Mouse (Mus musculus) leukemia stem cell, adult 10-12 weeks (primary cell): ENCODE results near the gene Vmn1r194. TPM values are rescaled to one million over a fixed set of nuclear protein-coding genes. Genes with fewer than 3 reads are reported as not detected.

ENCODE experiments used
- polyA plus RNA-seq: library from polyadenylated mRNA; stranded (reverse); fragments of >175 nt; gene quantifications from 2 replicates; pipeline ENCODE4 v1.2.3, GENCODE M21; 2012; ENCODE audit warnings: low replicate concordance

Gene Vmn1r194
- polyA plus RNA-seq: not detected in 2 replicates

GRCm38 (mm10) chr13:22243915-22244314 lies at the start of gene Vmn1r194:
Gene Vmn1r194 (plus strand): TSS chr13:22244215.

GRCm38 (mm10) chr13:22223060-22223459 lies 21.0 kb upstream of the Vmn1r194 start, which contains the start of gene Vmn1r193:
Gene Vmn1r193 (minus strand): TSS chr13:22223160.

GRCm38 (mm10) chr13:22270222-22270621 lies 26.2 kb downstream of the Vmn1r194 start, which contains the start of gene Vmn1r195:
Gene Vmn1r195 (plus strand): TSS chr13:22270522.

GRCm38 (mm10) chr13:22289620-22290019 lies 45.6 kb downstream of the Vmn1r194 start, which contains the start of gene Vmn1r196:
Gene Vmn1r196 (plus strand): TSS chr13:22289920.

Other genes with a start within 250 kb of the Vmn1r194 start
- gene Prss16, start 234.5 kb upstream of the Vmn1r194 start, polyA plus RNA-seq: 0.07 TPM in 1 of 2 replicates, not detected in the other
- 5.0 and 29.7 TPM in 2 replicates for gene Hist1h2ah, start 208.6 kb upstream of the Vmn1r194 start, polyA plus RNA-seq
- gene Hist1h2bk, start 208.3 kb upstream of the Vmn1r194 start, polyA plus RNA-seq: 7.6 and 12.2 TPM in 2 replicates
- gene Hist1h4i, start 202.9 kb upstream of the Vmn1r194 start, polyA plus RNA-seq: 26.0 and 32.7 TPM in 2 replicates
- gene Hist1h2ag, start 201.3 kb upstream of the Vmn1r194 start, polyA plus RNA-seq: 21.1 and 21.8 TPM in 2 replicates
- gene Hist1h2bj, start 201.0 kb upstream of the Vmn1r194 start, polyA plus RNA-seq: 10.3 and 18.2 TPM in 2 replicates
- gene Vmn1r188, start 159.8 kb upstream of the Vmn1r194 start, polyA plus RNA-seq: not detected in 2 replicates
- gene Vmn1r189, start 138.4 kb upstream of the Vmn1r194 start, polyA plus RNA-seq: not detected in 2 replicates
- gene Vmn1r191, start 60.2 kb upstream of the Vmn1r194 start, polyA plus RNA-seq: not detected in 2 replicates
- gene Vmn1r192, start 53.1 kb upstream of the Vmn1r194 start, polyA plus RNA-seq: not detected in 2 replicates
- gene Vmn1r193, start 21.1 kb upstream of the Vmn1r194 start, polyA plus RNA-seq: not detected in 2 replicates
- gene Vmn1r195, start 26.3 kb downstream of the Vmn1r194 start, polyA plus RNA-seq: not detected in 2 replicates
- gene Vmn1r196, start 45.7 kb downstream of the Vmn1r194 start, polyA plus RNA-seq: not detected in 2 replicates
- not detected in 2 replicates for gene Vmn1r197, start 80.4 kb downstream of the Vmn1r194 start, polyA plus RNA-seq
- gene Vmn1r198, start 106.1 kb downstream of the Vmn1r194 start, polyA plus RNA-seq: not detected in 2 replicates
- not detected in 2 replicates for gene Vmn1r199, start 135.6 kb downstream of the Vmn1r194 start, polyA plus RNA-seq
- not detected in 2 replicates for gene Vmn1r200, start 146.2 kb downstream of the Vmn1r194 start, polyA plus RNA-seq
- gene Vmn1r201, start 227.7 kb downstream of the Vmn1r194 start, polyA plus RNA-seq: not detected in 2 replicates